Mouse (Mus musculus): ENCODE measurements around the gene Fopnl.
A peak's percentile ranks its signal among the peaks of the same experiment; 100 is the strongest.

The Fopnl gene

DNA sequence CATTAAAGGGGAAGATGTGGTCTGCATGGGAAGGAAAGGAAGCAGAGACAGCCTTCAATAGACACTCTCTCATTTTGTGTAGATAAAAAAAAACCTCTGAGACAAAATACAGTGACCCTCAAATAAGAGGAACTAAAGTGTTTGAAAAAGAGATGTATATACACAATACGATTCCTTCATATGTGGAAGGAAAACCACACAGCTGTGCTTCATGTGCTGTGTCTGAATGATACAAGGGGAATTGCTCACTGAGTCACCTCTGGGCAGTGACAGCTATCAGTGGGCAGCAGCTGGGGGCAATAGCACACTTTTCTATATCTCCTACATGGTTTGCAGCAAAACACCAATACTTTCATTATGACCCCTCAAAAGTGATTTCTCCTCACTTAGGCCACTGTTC is 9.8 kb downstream of the Fopnl start:
- no peak for DNase-seq (ENCODE audit: low spot score in 2 of 2)

DNA sequence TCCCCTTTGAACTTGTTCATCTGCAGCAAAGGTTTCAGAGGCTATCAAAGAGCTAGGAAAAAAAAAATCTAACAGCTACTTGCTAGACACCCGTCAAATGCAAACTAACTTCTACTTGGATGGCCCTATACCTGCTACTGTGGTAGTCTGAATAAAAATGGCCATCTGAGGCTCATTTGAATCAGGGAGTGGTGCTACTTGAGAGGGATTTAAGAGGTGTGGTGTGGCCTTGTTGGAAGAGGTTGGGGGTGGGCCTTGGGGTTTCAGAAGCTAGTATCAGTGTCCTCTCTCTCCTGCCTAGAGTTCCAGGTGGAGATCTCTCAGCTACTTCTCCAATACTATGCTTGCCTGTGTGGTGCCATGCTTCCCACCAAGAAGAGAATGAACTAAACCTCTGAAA is 10.8 kb downstream of the Fopnl start:
- DNase-seq (ENCODE audit: low spot score in 2 of 2), result no peak

DNA sequence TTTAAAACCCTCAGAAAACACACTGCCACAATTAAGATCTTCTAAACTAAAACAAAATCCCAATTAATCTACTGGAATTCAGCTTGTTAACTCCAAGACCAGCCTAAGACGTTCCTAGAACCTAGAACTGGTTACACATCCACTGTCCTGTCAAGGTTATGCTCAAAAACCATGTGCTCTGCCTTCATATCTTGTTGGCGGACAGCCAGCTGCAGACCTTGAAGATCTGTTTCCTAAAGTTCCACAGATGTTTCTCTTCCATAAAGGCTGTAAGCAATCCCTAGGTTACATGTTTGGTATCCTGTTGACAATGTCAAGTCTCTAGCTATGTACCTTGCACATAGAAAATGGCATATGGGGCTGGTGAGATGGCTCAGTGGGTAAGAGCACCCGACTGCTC is 12.4 kb downstream of the Fopnl start:
- no peak for DNase-seq (ENCODE audit: low spot score in 2 of 2)

DNA sequence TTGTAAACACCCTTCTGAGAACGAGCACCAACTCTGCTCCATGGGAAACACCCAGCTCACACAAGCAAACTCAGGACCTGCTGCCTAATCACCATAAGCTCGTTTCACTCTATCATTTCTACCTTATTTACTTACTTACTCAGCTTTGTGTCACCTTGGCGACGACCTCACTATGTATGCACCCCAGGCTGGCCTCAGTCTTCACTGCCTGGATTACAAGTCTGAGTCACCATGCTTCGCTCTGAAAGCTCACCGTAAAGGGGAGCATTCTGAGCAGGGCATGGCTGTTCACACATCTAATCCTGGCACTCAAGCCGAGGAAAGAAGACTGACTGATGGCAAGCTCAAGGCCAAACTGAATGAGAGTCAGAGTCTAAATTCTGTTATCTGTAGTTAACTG is 13.5 kb downstream of the Fopnl start:
- DNase-seq (ENCODE audit: low spot score in 2 of 2), result peak; percentile 42 to 54

DNA sequence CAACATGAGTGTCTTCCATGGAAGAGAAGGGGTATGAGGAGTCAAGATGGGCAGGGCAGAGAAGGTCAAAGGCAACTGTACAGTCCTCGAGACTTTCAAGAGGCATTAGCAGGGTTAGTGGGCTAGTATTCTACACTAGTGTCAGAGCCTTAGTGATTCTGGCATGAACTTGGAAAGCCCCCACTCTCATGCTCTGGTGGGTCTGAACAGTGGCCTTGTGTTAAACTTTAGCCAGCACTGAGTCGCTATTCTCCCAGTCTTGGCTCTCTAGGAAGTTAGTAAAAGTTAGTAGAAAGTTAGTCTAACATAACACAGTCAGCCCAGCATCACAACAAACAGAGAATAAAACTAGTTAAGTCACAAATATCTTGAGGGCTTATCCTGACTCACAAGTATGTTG is 14.1 kb downstream of the Fopnl start:
- no peak for DNase-seq (ENCODE audit: low spot score in 2 of 2)

DNA sequence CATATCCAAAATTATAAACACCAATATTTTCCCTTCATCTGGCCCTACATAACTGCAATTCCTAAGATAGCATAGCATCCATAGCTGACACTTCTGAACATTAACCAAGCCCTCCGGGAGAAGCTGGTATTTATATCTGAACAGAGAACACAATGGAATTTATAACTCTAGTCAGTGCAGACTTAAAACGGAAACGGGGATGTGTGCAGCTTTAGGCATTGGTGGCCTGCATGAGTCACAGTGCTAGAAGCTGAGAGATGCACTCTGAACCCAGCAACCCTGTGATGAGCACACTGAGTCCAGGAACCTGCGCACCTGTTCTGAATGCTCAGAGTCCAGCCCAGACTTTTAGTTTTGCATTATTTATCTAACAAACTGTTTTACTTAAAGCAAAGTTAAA is 18.7 kb downstream of the Fopnl start:
- DNase-seq (ENCODE audit: low spot score in 2 of 2), result no peak

DNA sequence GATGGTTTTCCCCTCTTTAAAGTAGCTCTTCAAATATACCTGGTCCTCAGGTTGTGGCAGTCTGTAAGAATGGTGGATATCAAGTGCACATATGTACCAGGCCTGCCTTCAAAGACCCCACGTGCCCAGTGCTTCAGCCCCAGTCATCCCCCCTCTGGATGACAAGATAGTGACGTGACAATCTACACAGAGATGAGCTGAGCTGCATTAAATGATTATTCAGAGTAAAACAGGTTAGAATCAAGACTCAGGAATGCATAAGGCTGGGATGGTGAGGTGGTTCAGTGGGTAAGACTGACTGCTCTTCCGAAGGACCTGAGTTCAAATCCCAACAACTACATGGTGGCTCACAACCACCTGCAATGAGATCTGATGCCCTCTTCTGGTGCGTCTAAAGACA is 19.5 kb downstream of the Fopnl start:
- no peak for DNase-seq (ENCODE audit: low spot score in 2 of 2)

DNA sequence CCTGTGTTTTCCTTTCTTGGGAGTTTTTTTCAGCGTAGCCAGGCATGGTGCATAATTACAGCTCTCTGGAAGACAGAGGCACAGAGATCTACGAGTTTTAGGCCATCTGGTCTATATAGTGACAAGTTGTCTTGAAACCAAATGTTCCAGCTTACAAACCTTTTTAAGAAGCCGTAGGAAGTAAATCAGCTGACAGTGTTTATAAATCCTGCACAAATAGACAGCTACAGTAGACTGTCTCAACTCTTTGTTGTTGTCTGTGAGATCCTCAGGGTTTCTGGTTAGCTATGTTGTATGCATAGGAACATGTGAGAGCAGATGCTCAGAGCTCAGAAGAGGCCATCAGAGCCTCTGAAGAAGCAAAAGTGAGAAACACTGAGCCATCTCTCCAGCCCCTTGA is 20.1 kb downstream of the Fopnl start:
- no peak for DNase-seq (ENCODE audit: low spot score in 2 of 2)

DNA sequence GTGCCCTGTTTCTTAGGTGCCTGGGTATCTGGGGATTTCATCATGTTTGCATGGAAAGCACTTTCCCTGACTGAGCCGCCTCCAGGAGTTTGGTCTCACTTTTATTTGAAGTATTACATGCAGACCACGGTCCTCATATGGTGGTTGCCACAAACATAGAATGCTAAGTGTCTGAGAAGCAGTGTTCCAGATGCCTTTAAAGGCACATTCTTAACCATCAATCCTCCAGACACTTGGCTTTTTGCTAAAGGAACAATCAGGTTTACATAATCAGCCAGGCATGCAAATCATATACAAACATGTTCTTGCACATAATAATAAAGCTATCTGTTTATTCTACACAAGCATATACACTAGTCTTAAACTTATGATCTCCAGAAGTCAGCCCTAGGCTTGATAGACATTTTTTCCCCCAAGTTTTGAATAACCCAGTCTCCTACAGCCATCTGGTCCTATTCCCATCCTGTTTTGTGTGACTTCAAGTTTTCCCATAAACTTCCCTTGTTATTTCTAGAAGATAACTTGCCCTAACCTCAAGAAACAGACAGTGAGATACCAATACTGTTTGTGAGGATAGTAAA is 20.6 kb downstream of the Fopnl start:
- no peak for DNase-seq (ENCODE audit: low spot score in 2 of 2)

DNA sequence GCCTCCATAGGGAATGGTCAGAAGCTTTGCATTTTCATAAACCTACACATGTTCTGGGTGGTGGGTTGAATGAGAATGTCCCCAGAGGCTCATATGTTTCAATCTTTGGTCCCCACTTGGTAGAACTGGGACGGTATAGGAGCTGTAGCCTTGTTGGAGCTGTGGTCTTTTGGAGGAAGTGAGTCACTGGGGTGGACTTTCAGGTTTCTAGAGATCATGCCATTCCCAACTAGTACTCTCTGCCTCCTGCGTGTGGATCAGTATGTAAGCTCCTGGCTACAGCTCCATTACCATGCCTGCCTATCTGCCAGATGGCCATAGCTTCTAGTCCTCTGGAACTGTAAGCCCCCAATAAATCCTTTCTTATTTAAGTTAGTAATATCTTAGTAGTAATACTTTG is 21.9 kb downstream of the Fopnl start:
- no peak for DNase-seq (ENCODE audit: low spot score in 2 of 2)

DNA sequence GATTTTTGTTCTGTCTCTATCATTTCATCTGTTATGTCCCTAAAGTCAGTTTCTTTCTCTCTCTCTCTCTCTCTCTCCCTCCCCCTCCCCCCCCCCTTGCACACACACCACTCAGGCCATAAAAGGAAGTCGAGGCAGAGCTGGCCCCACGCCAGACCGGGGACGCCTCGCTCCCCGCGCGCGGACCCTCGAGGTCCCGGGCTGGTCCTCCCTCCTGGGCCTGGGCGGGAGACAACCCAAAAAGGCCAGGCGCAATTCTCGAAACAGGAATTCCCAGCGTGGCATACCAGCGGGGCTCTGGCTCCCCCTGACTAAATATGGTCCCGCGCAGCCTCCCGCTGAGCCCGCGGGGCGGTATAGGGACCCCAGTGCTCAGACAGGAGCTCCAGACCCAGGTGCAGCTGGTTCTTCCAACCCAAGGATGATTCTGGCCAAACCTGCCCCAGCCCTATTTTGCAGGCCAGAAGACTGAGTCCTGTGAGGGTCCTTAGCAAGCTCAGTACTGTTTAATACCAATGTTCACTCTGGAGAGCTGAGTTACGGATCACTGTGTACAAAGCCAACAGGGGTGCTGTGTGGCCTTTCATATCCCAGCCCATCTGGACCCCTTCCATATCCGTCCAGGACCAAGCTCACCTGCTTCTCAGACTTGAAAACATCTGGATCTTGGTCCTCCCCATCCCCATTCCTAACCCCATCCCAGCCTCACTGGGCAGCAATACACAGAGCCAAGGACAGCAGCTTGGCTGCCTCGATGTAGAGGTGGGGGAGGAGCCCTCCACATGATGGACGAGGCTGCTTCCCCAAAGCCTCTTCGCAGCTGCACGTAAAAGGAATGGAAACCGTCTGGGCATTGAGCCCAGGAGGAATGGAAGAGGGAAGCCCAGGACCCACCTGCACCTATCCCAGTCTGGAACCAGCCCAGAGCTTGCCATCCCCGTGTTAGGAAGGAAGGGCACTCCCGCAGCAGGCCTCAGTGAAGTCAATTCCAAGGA is 24.7 kb downstream of the Fopnl start:
- DNase-seq (ENCODE audit: low spot score in 2 of 2), result peak in 1 of 2 experiments; percentile 28

DNA sequence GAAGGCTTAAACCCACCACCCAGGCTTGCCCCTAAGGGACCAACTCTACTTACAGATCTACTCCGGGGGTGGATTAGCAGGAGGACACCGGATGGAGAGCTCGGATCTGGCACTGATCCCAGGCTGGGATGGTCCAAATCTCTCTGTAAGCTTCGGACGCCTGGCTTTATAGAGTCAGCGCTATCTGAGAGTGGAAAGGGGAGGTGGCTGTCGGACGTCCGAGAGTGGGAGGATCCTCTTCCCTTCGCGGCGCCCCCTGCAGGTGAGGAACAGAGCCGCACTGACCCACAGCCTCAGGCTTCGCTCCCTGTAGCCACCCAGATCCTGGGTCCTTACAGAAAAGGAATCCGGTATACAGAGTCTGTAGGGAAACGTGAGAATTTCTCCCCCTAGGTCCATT is 26.0 kb downstream of the Fopnl start, which contains the start of gene Myh11:
Gene Myh11, minus strand, starts transcription at position 150 of the 400 bp plus-strand sequence.
- DNase-seq (ENCODE audit: low spot score in 2 of 2), result peak; percentile 47 to 77

DNA sequence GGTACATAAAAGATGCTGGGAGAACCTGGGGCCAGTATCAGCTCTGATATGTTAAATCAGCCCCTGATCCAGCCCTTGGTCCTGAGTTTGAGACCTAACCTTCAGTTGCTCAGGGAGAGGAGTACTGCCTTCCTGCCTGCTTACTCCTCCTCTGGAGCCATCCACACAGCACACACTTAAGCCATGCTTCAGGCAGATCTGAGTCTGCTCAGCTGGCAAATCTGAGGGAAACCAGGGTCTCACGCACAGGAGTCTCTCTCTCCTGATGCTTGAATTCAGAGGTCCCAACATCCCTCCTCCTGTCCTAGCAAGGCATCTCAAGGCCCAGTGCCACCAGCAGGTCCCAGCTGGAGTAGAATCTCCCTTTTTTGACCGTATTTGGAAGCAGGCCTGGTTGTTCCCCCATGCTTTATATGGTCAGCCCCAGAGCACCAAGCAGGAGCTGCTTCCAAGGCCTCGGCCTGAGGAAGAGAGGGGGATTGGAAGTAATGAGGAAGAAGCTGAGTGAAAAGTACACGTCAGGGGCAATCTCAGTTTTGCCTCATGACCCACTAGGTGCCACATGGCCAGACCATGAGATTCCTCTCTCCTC is 44.7 kb downstream of the Fopnl start:
- DNase-seq (ENCODE audit: low spot score in 2 of 2), result no peak

DNA sequence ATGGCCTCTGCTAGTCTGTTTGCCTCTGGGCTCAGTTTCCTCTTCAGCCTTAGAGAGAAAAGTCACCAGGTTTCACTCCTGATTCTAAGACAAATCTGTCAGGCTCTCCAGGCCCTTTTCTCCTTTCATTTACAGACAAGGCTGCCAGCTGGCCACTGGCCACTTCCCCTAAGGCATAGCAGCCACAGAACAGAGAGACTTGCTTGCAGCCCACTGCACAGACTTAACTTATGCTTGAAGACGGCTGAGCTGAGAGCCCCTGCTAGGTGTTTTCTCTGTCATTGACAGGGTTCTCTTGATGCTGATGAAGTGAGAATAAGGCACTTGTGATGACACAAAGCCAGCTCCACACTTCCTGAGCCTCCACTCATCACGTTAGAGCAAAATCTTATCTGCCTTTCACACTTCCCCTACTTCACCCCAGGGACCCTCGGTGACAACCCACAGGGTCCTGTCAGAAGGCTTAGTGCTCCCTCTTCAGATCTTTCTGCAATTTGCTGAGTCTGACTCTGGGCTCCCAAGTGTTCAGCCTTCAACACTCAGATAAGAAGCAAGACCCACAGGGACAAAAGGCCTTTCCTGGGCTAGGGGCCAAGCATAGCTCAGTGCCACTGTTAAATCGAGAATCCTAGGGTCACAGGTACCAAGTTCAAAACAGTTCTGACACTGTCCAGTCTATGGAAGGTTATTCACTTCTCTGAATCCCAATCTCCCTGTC is 51.8 kb downstream of the Fopnl start:
- DNase-seq (ENCODE audit: low spot score in 2 of 2), result no peak

DNA sequence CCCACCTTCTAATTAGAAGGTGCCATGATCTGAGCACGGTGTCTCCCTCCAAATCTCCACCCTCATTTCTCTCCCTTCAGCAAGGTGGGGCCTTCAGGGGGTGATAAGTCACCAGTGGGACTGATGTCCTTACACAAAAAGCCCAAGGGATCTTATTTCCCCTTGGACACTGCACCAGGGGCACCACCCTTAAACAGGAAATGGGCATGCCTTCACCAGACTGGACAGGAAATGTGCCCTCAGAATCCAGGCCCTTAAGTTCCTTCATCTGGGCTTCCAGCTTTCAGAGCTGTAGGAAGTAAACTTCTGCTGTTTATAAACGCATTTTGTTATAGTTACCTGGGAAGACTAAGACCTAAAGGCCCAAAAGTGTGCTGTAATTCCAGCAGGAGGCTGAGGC is 52.7 kb downstream of the Fopnl start:
- DNase-seq (ENCODE audit: low spot score in 2 of 2), result no peak

DNA sequence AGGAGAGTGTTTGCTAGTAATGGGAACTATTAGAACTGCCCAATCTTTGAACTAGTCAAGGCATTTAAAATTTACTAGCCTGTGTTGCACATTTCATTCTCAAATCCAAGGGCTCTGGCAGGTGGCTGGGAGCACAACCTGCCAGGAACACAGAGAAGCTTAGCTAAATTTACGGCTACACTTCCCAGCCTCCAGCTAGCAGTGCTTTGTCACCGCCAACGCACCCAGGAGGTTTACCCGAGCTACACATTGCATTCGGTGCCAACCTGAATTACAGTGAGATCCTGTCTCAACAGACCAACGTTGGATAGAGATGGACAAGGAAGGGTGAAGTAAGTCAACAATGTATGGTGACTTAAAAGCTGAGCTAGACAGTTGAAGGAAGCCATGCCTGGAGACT is 54.0 kb downstream of the Fopnl start:
- no peak for DNase-seq (ENCODE audit: low spot score in 2 of 2)

DNA sequence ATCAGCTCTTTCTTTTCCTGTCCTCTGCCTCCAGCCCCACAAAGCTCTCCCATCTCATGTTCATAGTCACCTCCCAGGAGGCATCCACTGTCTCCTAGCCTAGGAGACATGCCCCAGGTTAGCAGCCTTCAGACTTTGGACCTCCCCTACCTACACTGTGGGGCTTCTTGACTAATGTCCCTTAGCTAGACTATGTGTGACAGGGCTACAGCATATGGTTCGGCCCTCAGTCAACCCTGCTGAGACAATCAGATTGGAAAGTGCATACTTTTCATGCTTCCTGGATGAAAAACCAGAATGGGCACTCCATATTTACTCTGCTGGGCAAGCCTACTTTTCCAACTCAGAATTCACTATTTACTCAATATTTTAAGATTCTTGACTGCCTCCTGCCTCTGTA is 54.8 kb downstream of the Fopnl start:
- no peak for DNase-seq (ENCODE audit: low spot score in 2 of 2)

DNA sequence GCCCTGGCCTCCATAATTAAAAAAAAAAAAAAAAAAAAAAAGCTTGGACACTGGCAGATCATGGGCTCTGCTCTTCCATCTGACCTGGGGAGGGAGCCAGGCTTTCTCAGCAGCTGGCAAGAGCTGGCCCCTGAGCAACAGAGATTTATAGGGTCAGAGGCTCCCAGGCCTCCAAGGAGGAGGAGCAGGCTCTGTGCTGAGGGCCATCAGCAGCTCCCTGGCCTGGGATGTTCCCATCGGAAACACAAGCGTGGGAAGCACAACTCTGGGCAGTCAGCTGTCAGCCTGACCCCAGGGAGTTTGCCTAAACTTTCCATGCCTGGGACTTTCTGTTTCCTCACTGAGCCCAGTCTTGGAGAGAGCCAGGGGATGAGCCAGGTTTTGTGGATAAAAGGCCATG is 58.3 kb downstream of the Fopnl start:
- DNase-seq (ENCODE audit: low spot score in 2 of 2), result peak in 1 of 2 experiments; percentile 68

DNA sequence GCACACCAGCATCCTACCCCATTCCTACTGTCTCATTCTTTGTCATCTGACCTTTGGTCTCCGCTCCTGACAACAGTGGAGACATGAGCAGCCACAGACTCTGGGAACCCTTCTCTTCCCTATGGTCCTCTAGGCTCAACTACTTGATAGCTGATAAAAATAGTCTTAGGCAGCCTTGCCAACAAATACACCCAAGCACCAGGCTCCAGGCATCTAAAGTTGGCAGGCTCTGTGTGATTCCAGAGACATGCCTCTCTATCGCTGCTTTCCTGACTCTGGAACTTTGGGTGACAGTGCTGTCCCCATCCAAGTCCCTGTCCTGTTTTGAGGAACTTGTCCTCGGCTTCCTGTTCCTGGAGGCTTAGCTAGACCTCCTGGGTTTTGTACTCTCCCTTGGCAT is 63.6 kb downstream of the Fopnl start:
- DNase-seq (ENCODE audit: low spot score in 2 of 2), result no peak

DNA sequence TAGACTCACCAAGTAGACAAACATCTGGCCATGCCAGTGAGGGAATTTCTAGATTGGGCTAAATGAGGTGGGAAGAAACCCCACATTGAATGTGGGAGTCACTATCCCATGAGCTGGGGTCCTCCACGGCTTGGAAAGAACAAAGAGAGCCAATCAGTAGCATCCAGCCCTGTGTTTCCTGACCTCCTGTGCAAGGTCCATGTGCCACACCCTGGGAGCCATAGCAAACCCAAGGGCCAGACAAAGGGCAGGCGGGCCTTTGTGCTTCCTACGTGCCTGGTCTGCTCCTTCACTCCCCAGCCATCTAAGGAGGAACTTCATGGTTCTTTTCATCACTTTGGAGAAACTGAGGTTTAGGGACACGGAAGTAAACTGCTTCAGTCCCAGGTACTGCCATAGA is 64.3 kb downstream of the Fopnl start:
- no peak for DNase-seq (ENCODE audit: low spot score in 2 of 2)

DNA sequence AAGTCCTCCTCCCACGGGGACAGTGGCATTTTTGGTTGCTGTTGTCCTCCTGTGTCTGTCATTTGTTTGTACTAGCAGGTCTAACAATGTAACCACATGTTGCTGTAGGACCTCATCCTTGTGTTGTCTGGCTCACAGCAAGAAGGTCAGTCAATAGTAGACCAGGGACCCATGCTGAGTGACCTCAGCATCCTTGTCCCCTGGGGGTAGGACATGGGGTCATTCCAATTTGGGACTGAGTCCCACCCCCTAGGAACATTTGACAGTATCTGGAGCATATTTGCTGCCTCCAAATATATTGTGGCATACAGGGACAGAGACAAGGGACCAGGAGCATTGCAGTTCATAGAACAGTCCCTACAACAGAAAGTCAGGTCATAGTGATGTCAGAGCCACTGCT is 67.3 kb downstream of the Fopnl start:
- no peak for DNase-seq (ENCODE audit: low spot score in 2 of 2)

Measured in urinary bladder, postnatal 36 days (tissue).